Mouse (Mus musculus): ENCODE measurements around the gene Hdlbp. TPM values are rescaled to one million over a fixed set of nuclear protein-coding genes. Genes with fewer than 3 reads are reported as not detected.
"Not testable (repeated sequence)": the region's sequence is repeated elsewhere in the genome, so short reads cannot be mapped to it uniquely, and the experiment has no call there.

Gene Hdlbp
- polyA plus RNA-seq, 1 experiment, result 34.3 TPM

DNA sequence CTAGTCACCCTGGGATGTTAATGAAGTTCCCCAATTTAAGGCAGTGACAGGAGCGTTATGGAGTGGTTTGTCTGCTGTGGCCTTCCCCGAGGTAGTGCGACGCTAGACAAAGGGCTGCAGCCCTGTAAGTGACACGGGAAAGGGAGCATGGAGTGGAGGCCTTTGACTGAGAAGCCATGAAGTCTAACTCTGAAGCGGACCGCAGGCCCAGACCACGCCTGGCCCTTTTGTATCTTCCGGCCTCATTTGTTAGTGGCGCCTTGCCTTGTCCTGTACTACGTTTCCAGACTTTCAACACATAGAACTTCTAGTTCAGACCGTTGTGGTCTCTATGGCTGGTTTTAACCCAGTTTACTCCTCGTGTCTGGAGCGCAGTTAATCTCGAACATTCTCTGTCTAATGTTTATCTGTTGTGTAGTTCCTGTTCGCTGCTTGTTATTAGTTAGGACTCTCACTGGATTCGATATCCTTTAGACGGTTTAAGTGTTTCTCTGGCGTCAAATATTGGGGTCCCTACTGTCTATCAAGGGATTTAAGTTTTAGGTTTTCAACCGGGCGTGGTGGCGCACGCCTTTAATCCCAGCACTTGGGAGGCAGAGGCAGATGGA lies 965 bp upstream of the Hdlbp start:
- H3K36me3 ChIP-seq (replicated peaks; ENCODE audit: low read length), result peaks cover 3% of the 10 kb centered on the region

DNA sequence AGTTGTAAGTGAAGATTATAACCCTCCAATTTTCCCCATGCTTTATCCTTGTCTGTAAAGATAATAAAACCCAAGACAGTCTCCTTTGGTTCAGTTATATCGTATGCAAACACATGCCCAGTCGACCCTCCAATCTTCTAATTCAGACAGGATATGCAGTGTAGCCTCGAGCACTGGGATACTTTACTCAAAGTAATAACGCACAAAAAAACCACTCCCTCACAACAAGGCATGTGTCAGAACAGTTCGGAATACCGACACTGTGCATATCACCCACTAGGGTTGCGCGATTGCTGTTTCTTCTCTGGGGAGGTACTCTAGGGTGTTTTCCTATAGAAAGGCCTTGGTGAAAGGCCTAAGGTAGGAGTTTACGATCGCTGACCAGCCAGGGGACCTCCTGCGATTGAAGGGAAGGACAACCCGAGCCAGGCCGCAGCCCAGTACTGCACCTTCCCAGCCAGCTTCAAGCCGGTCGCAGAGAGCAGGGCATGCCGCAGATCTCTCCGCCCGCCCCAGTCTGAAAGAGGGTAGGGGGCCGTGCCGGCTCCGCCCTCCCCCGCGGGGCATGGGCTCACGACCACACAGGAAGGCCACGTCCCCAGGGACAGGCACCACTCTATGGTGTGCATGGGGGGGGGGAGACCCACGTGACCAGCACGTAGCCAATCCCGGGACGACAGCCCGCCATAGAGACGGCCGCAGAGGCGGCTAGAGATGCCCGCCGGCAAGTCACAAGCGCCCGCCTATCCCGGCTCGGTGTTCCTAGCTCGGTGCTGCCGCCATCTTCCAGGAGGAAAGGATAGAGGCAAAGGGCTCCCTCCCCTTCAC lies 643 bp downstream of the Hdlbp start:
- Histone ChIP-seq H3K27me3 (replicated peaks) (no peaks in the 10 kb centered on the region), H3K36me3 (replicated peaks; ENCODE audit: low read length) (peaks cover 7% of the 10 kb centered on the region)
- TF ChIP-seq FLI1 (IDR thresholded peaks at IDR 0.05; ENCODE audit: low read length), result no peak
- no peak for TF ChIP-seq GATA1 (IDR thresholded peaks at IDR 0.05; ENCODE audit: borderline replicate concordance, low read length)

More for the DNA sequence above, 965 bp upstream of the Hdlbp start:
- Histone ChIP-seq H3K9me3 (no peaks in the 10 kb centered on the region), H3K4me3 (replicated peaks) (peak overlapping the region; percentile 96), H3K27me3 (replicated peaks) (no peaks in the 10 kb centered on the region), H3K4me1 (peaks cover 50% of the 10 kb centered on the region)
- TF ChIP-seq GATA1 (IDR thresholded peaks at IDR 0.05; ENCODE audit: borderline replicate concordance, low read length) (no peak), FLI1 (IDR thresholded peaks at IDR 0.05; ENCODE audit: low read length) (no peak)

DNA sequence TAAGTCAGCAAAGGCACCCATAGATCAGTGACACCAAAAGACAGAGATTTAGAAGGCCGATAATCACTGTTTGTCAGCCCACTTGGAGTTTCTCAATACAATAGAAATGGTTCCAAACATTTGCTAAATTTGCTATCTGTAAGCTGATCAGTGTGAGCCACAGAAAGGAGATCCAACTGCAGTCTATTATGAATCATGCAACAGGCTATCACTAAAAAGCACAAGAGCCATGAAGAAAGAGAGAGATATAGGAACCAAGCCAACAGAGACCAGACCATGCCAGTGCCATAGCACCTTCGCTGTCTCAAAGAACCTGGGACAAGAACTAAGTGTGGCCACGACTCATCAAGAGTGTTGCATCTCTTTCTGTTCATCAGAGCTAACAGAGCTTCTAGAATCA lies 2.9 kb downstream of the Hdlbp start:
- TF ChIP-seq GATA1 (IDR thresholded peaks at IDR 0.05; ENCODE audit: borderline replicate concordance, low read length), result no peak
- TF ChIP-seq FLI1 (IDR thresholded peaks at IDR 0.05; ENCODE audit: low read length), result no peak

More for the DNA sequence above, 643 bp downstream of the Hdlbp start:
- Histone ChIP-seq H3K9me3 (no peaks in the 10 kb centered on the region), H3K4me3 (replicated peaks) (peak overlapping the region; percentile 96), H3K4me1 (peaks cover 55% of the 10 kb centered on the region)

DNA sequence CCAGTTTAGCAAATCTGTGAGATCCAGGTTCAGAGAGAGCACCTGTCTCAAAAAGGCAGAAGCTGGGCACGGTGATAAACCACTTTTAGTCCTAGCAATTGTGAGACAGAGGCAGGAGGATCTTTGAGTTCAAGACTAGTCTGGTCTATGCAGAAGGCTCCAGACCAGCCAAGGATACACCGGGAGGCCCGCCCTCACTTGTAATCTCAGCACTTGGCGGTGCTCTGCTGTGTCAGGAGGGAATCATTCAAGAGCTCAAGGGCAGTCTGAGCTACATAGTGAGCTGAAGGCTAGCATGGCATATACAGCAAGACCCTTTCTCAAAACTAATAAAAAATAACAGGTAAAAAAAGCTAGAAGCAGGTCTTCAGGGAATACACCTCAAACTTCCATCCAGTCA lies 10.0 kb downstream of the Hdlbp start:
- H3K4me1 ChIP-seq, result peaks cover 28% of the 10 kb centered on the region
- peaks cover 33% of the 10 kb centered on the region for H3K36me3 ChIP-seq (replicated peaks; ENCODE audit: low read length)
- TF ChIP-seq FLI1 (IDR thresholded peaks at IDR 0.05; ENCODE audit: low read length) (no peak), GATA1 (IDR thresholded peaks at IDR 0.05; ENCODE audit: borderline replicate concordance, low read length) (no peak)
- no peaks in the 10 kb centered on the region for H3K9me3 ChIP-seq
- H3K4me3 ChIP-seq (replicated peaks), result no peak overlapping the region
- H3K27me3 ChIP-seq (replicated peaks), result no peaks in the 10 kb centered on the region

More for the DNA sequence above, 2.9 kb downstream of the Hdlbp start:
- H3K36me3 ChIP-seq (replicated peaks; ENCODE audit: low read length), result peaks cover 12% of the 10 kb centered on the region
- no peaks in the 10 kb centered on the region for H3K9me3 ChIP-seq
- no peak overlapping the region for H3K4me3 ChIP-seq (replicated peaks)
- H3K27me3 ChIP-seq (replicated peaks), result no peaks in the 10 kb centered on the region
- H3K4me1 ChIP-seq, result peaks cover 41% of the 10 kb centered on the region

DNA sequence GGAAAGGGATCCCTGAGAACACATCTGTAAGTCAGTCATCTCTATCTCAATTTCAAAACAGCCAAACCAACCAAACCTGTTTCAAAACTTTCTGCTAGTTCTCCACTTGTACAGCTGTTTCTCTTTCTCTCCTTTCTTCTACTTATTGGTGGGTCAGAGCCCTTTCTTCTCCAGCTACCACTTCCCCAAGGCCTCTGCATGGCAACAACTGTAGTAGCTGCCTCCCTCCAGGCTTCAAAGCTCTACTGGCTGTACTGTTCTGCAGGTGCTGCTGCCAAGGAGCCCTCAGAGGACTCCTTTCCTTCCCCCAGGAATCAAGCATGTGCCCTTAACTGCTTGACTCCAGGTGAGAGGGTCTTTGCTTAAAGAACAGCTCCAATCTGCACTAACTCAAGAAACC lies 12.9 kb downstream of the Hdlbp start:
- Histone ChIP-seq H3K36me3 (replicated peaks; ENCODE audit: low read length) (peaks cover 29% of the 10 kb centered on the region), H3K4me3 (replicated peaks) (no peak overlapping the region), H3K27me3 (replicated peaks) (no peaks in the 10 kb centered on the region), H3K9me3 (no peaks in the 10 kb centered on the region), H3K4me1 (peaks cover 27% of the 10 kb centered on the region)
- TF ChIP-seq GATA1 (IDR thresholded peaks at IDR 0.05; ENCODE audit: borderline replicate concordance, low read length), result no peak
- TF ChIP-seq FLI1 (IDR thresholded peaks at IDR 0.05; ENCODE audit: low read length), result no peak

DNA sequence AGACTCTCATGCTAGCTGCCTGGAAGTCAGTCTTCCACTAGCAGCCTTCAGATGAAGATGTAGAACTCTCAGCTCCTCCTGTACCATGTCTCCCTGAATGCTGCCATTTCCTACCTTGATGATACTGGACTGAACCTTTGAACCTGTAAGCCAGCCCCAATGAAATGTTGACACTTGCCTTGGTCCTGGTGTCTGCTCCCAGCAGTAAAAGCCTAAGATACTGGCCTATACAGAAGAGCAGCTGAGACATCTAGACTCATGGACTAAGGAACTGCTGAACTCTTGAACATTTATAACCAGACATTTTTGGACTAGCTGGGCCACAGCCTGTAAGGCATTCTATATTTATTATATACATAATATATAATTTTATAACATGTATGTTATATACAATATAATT lies 13.5 kb downstream of the Hdlbp start:
- TF ChIP-seq FLI1 (IDR thresholded peaks at IDR 0.05; ENCODE audit: low read length), result no peak
- TF ChIP-seq GATA1 (IDR thresholded peaks at IDR 0.05; ENCODE audit: borderline replicate concordance, low read length), result no peak
- Histone ChIP-seq H3K4me1 (peaks cover 23% of the 10 kb centered on the region), H3K27me3 (replicated peaks) (no peaks in the 10 kb centered on the region), H3K36me3 (replicated peaks; ENCODE audit: low read length) (peaks cover 28% of the 10 kb centered on the region), H3K9me3 (no peaks in the 10 kb centered on the region), H3K4me3 (replicated peaks) (no peak overlapping the region)

DNA sequence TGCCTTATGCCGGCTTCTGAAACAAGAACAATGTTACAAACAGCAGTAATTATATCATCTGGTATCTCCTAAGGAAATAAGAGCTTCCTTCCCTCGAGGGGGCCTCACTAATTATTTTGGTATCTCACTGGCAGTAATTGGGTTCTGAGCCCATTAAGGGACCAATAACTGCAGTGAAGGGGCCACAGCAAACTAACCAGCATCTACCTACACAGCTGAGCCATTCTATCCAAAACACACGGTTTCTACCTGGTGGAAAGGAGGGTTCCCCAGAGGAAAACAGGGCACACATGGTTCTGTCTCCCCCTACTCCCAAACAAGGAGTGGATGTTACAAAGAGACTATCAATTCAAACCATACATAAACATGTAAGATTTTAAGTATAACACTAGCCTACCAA lies 19.5 kb downstream of the Hdlbp start:
- Histone ChIP-seq H3K4me1 (peaks cover 40% of the 10 kb centered on the region), H3K9me3 (no peaks in the 10 kb centered on the region)
- TF ChIP-seq GATA1 (IDR thresholded peaks at IDR 0.05; ENCODE audit: borderline replicate concordance, low read length), result no peak
- no peak for TF ChIP-seq FLI1 (IDR thresholded peaks at IDR 0.05; ENCODE audit: low read length)

DNA sequence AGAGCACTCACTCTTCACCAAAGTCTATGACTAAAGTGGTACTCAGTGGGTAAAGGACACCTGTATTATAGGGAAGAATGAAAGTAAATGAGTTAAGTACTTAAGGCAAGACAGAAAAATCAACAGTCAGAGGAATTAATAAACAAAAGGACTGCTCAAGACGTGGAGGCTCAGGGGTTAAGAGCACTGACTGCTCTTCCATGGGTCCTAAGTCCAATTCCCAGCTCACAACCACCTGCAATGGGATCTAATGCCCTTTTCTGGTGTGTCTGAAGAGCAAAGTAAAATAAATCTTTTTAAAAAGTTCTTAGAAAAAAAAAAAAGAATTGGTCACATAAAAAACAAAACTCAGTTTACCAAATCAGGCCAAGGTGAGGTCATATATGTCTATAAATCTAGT lies 20.3 kb downstream of the Hdlbp start:
- Histone ChIP-seq H3K27me3 (replicated peaks) (no peaks in the 10 kb centered on the region), H3K36me3 (replicated peaks; ENCODE audit: low read length) (peaks cover 11% of the 10 kb centered on the region), H3K4me3 (replicated peaks) (no peak overlapping the region), H3K4me1 (peaks cover 38% of the 10 kb centered on the region), H3K9me3 (no peaks in the 10 kb centered on the region)
- no peak for TF ChIP-seq FLI1 (IDR thresholded peaks at IDR 0.05; ENCODE audit: low read length)
- no peak for TF ChIP-seq GATA1 (IDR thresholded peaks at IDR 0.05; ENCODE audit: borderline replicate concordance, low read length)

More for the DNA sequence above, 19.5 kb downstream of the Hdlbp start:
- peaks cover 14% of the 10 kb centered on the region for H3K36me3 ChIP-seq (replicated peaks; ENCODE audit: low read length)
- H3K4me3 ChIP-seq (replicated peaks), result peak overlapping the region; percentile 53
- no peaks in the 10 kb centered on the region for H3K27me3 ChIP-seq (replicated peaks)

DNA sequence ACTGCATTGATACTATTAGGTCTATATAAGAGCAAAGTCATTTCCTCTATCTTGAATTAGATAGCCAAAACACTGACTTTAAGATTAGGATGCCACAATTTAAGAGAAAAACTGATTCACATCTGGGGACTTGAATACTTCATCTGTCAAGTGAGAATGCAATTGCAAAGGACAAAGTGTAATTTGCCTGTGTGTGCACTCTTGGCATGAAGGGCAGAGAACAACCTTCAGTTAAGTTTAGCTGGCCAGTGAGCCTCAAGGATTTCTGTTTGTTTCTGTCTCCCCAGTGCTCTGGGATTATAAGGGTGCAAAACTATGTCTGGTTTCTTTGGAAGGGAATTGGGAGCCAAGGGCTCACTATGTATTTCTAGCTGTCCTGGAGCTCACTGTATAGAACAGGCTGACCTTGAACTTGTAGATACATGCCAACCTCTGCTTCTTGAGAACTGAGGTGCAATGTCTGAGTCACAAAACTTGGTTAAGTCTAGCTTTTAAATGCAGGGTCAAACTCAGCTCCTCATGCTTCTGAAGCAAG lies 24.8 kb downstream of the Hdlbp start:
- H3K27me3 ChIP-seq (replicated peaks), result no peaks in the 10 kb centered on the region
- no peak for TF ChIP-seq GATA1 (IDR thresholded peaks at IDR 0.05; ENCODE audit: borderline replicate concordance, low read length)
- TF ChIP-seq FLI1 (IDR thresholded peaks at IDR 0.05; ENCODE audit: low read length), result no peak
- H3K36me3 ChIP-seq (replicated peaks; ENCODE audit: low read length), result peaks cover 8% of the 10 kb centered on the region
- no peak overlapping the region for H3K4me3 ChIP-seq (replicated peaks)
- no peaks in the 10 kb centered on the region for H3K9me3 ChIP-seq
- peaks cover 26% of the 10 kb centered on the region for H3K4me1 ChIP-seq

DNA sequence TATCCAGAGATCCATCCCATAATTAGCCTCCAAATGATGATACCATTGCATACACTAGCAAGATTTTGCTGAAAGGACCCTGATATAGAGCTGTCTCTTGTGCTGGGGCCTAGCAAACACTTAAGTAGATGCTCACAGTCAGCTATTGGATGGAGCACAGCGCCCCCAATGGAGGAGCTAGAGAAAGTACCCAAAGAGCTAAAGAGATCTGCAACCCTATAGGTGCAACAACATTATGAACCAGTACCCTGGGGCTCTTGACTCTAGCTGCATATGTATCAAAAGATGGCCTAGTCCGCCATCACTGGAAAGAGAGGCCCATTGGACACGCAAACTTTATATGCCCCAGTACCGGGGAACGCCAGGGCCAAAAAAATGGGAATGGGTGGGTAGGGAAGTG lies 28.5 kb downstream of the Hdlbp start:
- H3K4me1 ChIP-seq, result peaks cover 33% of the 10 kb centered on the region
- H3K27me3 ChIP-seq (replicated peaks); H3K9me3 ChIP-seq; H3K36me3 ChIP-seq (replicated peaks; ENCODE audit: low read length); H3K4me3 ChIP-seq (replicated peaks): not testable (repeated sequence)

Data from megakaryocyte, embryonic 14.5 days (primary cell).